Mouse (Mus musculus) liver, postnatal 0 days (tissue): ENCODE measurements at regions not wholly inside any gene's neighbourhood (a gene's known extent, or its start where the extent isn't known, plus 50 kb on each side); places are given as distances from the start of the nearest gene placed in this dataset.

Experiments used
- ATAC-seq: fragments of 200-750 bp; cut with Nextera tagmentation; 2 replicates; pipeline ENCODE4 v1.8.0; 2017; ENCODE audit warnings: mild to moderate bottlenecking, moderate library complexity
- DNase-seq: peaks from one replicate; pipeline ENCODE4 v3.0.0-alpha.2; 2016
- H3K27ac ChIP-seq: fragments of 300-500 bp; sonication (generic); 2 replicates; pipeline ENCODE4 v1.5.1; 2014; ENCODE audit warnings: antibody characterized with exemption, moderate library complexity, mild to moderate bottlenecking, low read depth
- H3K27me3 ChIP-seq: fragments of 300-500 bp; sonication (generic); 2 replicates; pipeline ENCODE4 v1.6.1; 2014; ENCODE audit warnings: low read length, control low read depth, mixed read lengths; ENCODE audit not compliant: insufficient read depth
- H3K36me3 ChIP-seq: fragments of 300-500 bp; sonication (generic); replicated peaks from 2 replicates; pipeline ENCODE4 v1.6.1; 2014; ENCODE audit warnings: mild to moderate bottlenecking, control low read depth, low read length, moderate library complexity, mixed read lengths; ENCODE audit not compliant: insufficient read depth
- H3K4me1 ChIP-seq: fragments of 300-500 bp; sonication (generic); 2 replicates; pipeline ENCODE4 v1.6.1; 2014; ENCODE audit warnings: antibody characterized with exemption, mild to moderate bottlenecking, control low read depth; ENCODE audit not compliant: insufficient read depth
- H3K4me2 ChIP-seq: fragments of 300-500 bp; sonication (generic); 2 replicates; pipeline ENCODE4 v1.6.1; 2014; ENCODE audit warnings: low read depth, mild to moderate bottlenecking, low read length, moderate library complexity, mixed read lengths
- H3K4me3 ChIP-seq: fragments of 300-500 bp; sonication (generic); 2 replicates; pipeline ENCODE4 v1.5.1; 2014; ENCODE audit warnings: low read depth, low read length
- H3K9ac ChIP-seq: fragments of 300-500 bp; sonication (generic); replicated peaks from 2 replicates; pipeline ENCODE4 v1.6.1; 2014; ENCODE audit warnings: mild to moderate bottlenecking, moderate library complexity
- H3K9me3 ChIP-seq: fragments of 300-500 bp; sonication (generic); 2 replicates; pipeline ENCODE4 v1.6.1; 2016; ENCODE audit warnings: mild to moderate bottlenecking, control low read depth, low read length, mixed read lengths
- CTCF ChIP-seq: sonication (generic); IDR thresholded peaks from 2 replicates; pipeline ENCODE4 v1.5.1; 2016; ENCODE audit warnings: antibody characterized with exemption, low read depth
- EP300 ChIP-seq: IDR thresholded peaks from 2 replicates; pipeline ENCODE4 v1.6.1; 2016; ENCODE audit warnings: antibody characterized with exemption, low read depth, mild to moderate bottlenecking
- WGBS: fragments of 180-500 bp; shearing (Covaris S2); extraction: QIAGEN DNeasy Blood & Tissue Kit; methylation state at CpG from one replicate; pipeline ENCODE4 v1.1.7; 2014; ENCODE audit not compliant: insufficient replicate concordance; 5-methylcytosine and 5-hydroxymethylcytosine counted together

- H3K4me1 ChIP-seq: no peaks in the 10 kb centered on the region
- H3K9me3 ChIP-seq: no peaks in the 10 kb centered on the region
- H3K4me3 ChIP-seq: no peak overlapping the region
- TF ChIP-seq EP300 (no peak), CTCF (0 out of 2 replicates have a peak, but pooled peaks have one; percentile 7)
- no peak overlapping the region for H3K9ac ChIP-seq
- no peak overlapping the region for H3K4me2 ChIP-seq
- DNase-seq (no peak), ATAC-seq (no peak)
- no peaks in the 10 kb centered on the region for H3K27me3 ChIP-seq
- 87% methylated on average over 2 of the region's 2 CpGs for WGBS
- no peaks in the 10 kb centered on the region for H3K36me3 ChIP-seq
- H3K27ac ChIP-seq: no peak overlapping the region
Measured at GRCm38 (mm10) chr14:37950212-37950876, 815.3 kb upstream of the Ghitm start.
